In the genomic region with DNA sequence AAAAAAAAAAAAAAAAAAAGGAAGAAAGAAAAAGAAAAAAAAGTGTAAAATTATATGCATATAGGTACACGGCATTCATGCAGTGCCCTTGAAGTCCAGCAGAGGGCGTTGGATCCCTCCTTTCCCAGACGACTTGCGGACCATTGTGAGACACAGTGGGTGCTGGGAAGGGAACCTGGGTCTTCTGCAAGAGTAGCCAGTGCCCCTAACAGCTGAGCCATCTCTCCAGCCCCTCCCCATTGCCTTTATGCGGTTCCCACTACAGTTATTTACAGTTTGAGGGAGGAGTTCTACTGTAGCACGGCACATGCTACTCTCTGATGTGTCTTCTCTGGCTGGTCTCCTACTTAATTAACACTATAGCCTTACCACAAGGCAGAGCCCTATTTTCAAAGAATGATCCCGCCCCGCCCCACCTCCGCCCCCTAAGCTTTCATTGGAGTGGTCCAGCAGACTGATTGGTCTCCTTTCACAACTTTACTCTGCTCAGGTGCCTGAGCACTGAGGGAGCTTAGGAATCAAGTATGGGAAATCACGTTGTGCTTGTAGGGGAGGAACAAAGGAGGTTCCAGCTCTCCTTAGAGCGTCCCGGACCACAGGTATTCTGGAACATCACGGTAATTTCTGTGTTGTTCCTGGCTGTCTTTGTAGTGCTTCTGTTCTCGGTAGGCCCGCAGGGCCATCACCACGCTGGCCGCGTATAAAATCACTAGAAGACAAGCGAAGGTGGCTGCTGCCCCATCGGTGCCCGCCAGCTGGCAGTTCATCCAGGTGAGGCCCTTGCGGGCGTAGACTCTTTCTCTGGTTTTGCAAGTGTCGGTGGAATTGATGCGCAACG, we compare ENCODE assay signal across 8 mouse cellular contexts. TPM values are rescaled to one million over a fixed set of nuclear protein-coding genes. Genes with fewer than 3 reads are reported as not detected.
A peak's percentile ranks its signal among the peaks of the same experiment; 100 is the strongest.
DNase-seq lines count a peak whose midpoint lies in the region; ATAC-seq and TF ChIP-seq lines count a peak whose summit lies in the region.

No protein-coding gene starts in this region.

- peak overlapping the region; percentile 45; the same call in 1 of the 2 replicates for H3K9ac ChIP-seq in kidney, embryonic 14.5 days (ENCODE audit: low read depth, low read length)
- no peak overlapping the region for H3K9ac ChIP-seq in liver, postnatal 0 days (replicated peaks)
- peak overlapping the region; percentile 58 for H3K9ac ChIP-seq in neural tube, embryonic 14.5 days (replicated peaks; ENCODE audit: low read depth, low read length)

- H3K9me3 ChIP-seq in forebrain, embryonic 10.5 days, result no peaks in the 10 kb centered on the region
- no peaks in the 10 kb centered on the region for H3K9me3 ChIP-seq in kidney, embryonic 14.5 days (ENCODE audit: control insufficient read depth, low read length)
- no peaks in the 10 kb centered on the region for H3K9me3 ChIP-seq in liver, postnatal 0 days (ENCODE audit: low read length)
- no peaks in the 10 kb centered on the region for H3K9me3 ChIP-seq in neural tube, embryonic 14.5 days (ENCODE audit: control insufficient read depth, low read length)

- TF ChIP-seq CTCF in brain, embryonic 14.5 days (IDR thresholded peaks at IDR 0.05; ENCODE audit: borderline replicate concordance, extremely low read depth, insufficient read depth, insufficient read length), result peak; percentile 78
- TF ChIP-seq CTCF in liver, postnatal 0 days (IDR thresholded peaks at IDR 0.05; ENCODE audit: low read depth), result peak; percentile 72

- WGBS in forebrain, embryonic 10.5 days, result 1% methylated on average over 26 of the region's 26 CpGs
- WGBS in kidney, embryonic 14.5 days, result 2% methylated on average over 26 of the region's 26 CpGs
- 3% methylated on average over 26 of the region's 26 CpGs for WGBS in liver, postnatal 0 days (ENCODE audit: insufficient replicate concordance)
- 1% methylated on average over 26 of the region's 26 CpGs for WGBS in neural tube, embryonic 14.5 days

- peaks cover 44% of the 10 kb centered on the region for H3K27me3 ChIP-seq in forebrain, embryonic 10.5 days (ENCODE audit: poor library complexity, severe bottlenecking)
- H3K27me3 ChIP-seq in kidney, embryonic 14.5 days (ENCODE audit: control insufficient read depth, insufficient read depth, low read length), result peaks cover 6% of the 10 kb centered on the region
- peaks cover 17% of the 10 kb centered on the region for H3K27me3 ChIP-seq in liver, postnatal 0 days (ENCODE audit: insufficient read depth, low read length)
- H3K27me3 ChIP-seq in neural tube, embryonic 14.5 days (ENCODE audit: control insufficient read depth, insufficient read depth, low read length), result no peaks in the 10 kb centered on the region; the same call in 1 of the 2 replicates

- TF ChIP-seq POLR2A in brain, embryonic 14.5 days (IDR thresholded peaks at IDR 0.05; ENCODE audit: borderline replicate concordance, extremely low read depth, insufficient read depth, insufficient read length, poor library complexity, severe bottlenecking), result no peak

- H3K27ac ChIP-seq in forebrain, embryonic 10.5 days, result peak overlapping the region; percentile 72
- no peak overlapping the region for H3K27ac ChIP-seq in kidney, embryonic 14.5 days (ENCODE audit: low read depth, low read length)
- no peak overlapping the region for H3K27ac ChIP-seq in liver, postnatal 0 days (ENCODE audit: low read depth)
- H3K27ac ChIP-seq in neural tube, embryonic 14.5 days (ENCODE audit: low read depth, low read length), result peak overlapping the region; percentile 67

- peak overlapping the region; percentile 55 for H3K4me3 ChIP-seq in forebrain, embryonic 10.5 days
- H3K4me3 ChIP-seq in kidney, embryonic 14.5 days (ENCODE audit: low read length), result peak overlapping the region; percentile 36
- H3K4me3 ChIP-seq in liver, postnatal 0 days (ENCODE audit: low read depth, low read length), result no peak overlapping the region
- H3K4me3 ChIP-seq in neural tube, embryonic 14.5 days (ENCODE audit: low read depth, low read length), result peak overlapping the region; percentile 29

- H3K36me3 ChIP-seq in forebrain, embryonic 10.5 days (replicated peaks), result peaks cover 13% of the 10 kb centered on the region
- H3K36me3 ChIP-seq in kidney, embryonic 14.5 days (ENCODE audit: control insufficient read depth, insufficient read depth, low read length), result peaks cover 7% of the 10 kb centered on the region; the same call in 1 of the 2 replicates
- H3K36me3 ChIP-seq in liver, postnatal 0 days (replicated peaks; ENCODE audit: insufficient read depth, low read length), result peaks cover 5% of the 10 kb centered on the region; the same call in 1 of the 2 replicates
- no peaks in the 10 kb centered on the region; the same call in 1 of the 2 replicates for H3K36me3 ChIP-seq in neural tube, embryonic 14.5 days (ENCODE audit: control insufficient read depth, insufficient read depth, low read length)

- DNase-seq in kidney, adult 18-20 months, result peak; percentile 31
- DNase-seq in kidney, adult 11 months, result no peak
- peak; percentile 79 for DNase-seq in brain, embryonic 14.5 days (ENCODE audit: low read depth)
- DNase-seq in forebrain, embryonic 10.5 days (ENCODE audit: extremely low spot score, low spot score), result peak; percentile 54
- no peak for DNase-seq in liver, postnatal 0 days
- DNase-seq in urinary bladder, adult 18-20 months (ENCODE audit: low spot score in 2 of 2), result no peak

- peak; percentile 76 for ATAC-seq in kidney, embryonic 14.5 days (ENCODE audit: low FRiP score, low TSS enrichment)
- ATAC-seq in liver, postnatal 0 days, result no peak
- ATAC-seq in neural tube, embryonic 14.5 days (ENCODE audit: low read depth), result peak; percentile 61

- TF ChIP-seq EP300 in liver, postnatal 0 days (IDR thresholded peaks at IDR 0.05; ENCODE audit: low read depth), result no peak

- H3K4me1 ChIP-seq in forebrain, embryonic 10.5 days, result peaks cover 29% of the 10 kb centered on the region
- peaks cover 4% of the 10 kb centered on the region; the same call in 1 of the 2 replicates for H3K4me1 ChIP-seq in kidney, embryonic 14.5 days (ENCODE audit: control insufficient read depth, insufficient read depth, low read length)
- H3K4me1 ChIP-seq in liver, postnatal 0 days (ENCODE audit: insufficient read depth), result no peaks in the 10 kb centered on the region; the same call in 1 of the 2 replicates
- H3K4me1 ChIP-seq in neural tube, embryonic 14.5 days (ENCODE audit: control insufficient read depth, insufficient read depth, low read length), result peaks cover 12% of the 10 kb centered on the region

- H3K4me2 ChIP-seq in kidney, embryonic 14.5 days (replicated peaks; ENCODE audit: low read depth, low read length), result peak overlapping the region; percentile 62
- peak overlapping the region; percentile 36 for H3K4me2 ChIP-seq in liver, postnatal 0 days (ENCODE audit: low read depth, low read length)
- peak overlapping the region; percentile 55 for H3K4me2 ChIP-seq in neural tube, embryonic 14.5 days (ENCODE audit: low read depth, low read length)

RNA-seq across cellular contexts. Expression of a gene that starts 14.3 kb away (rescaled TPM):
- 0.77 and 0.79 TPM in 2 replicates for polyA plus RNA-seq in brain, embryonic 14.5 days (2012; rRNA removed)
- 0.90 and 0.99 TPM in 2 replicates for polyA plus RNA-seq in forebrain, embryonic 10.5 days (2016; fragmentation: Nextera tagmentation; extraction: Ambion mirVana)
- 2.1 and 4.0 TPM in 2 replicates for polyA plus RNA-seq in kidney, embryonic 14.5 days (2014; fragmentation: Nextera tagmentation; extraction: Ambion mirVana)
- 0.58 and 0.69 TPM in 2 replicates for polyA plus RNA-seq in liver, postnatal 0 days (2015; fragmentation: Nextera tagmentation; extraction: Ambion mirVana)
- 1.0 and 1.1 TPM in 2 replicates for polyA plus RNA-seq in neural tube, embryonic 14.5 days (2014; fragmentation: Nextera tagmentation; extraction: Ambion mirVana)

RNA-seq across cellular contexts. Expression of a gene that starts 42.6 kb away (rescaled TPM):
- polyA plus RNA-seq in brain, embryonic 14.5 days (2012; rRNA removed), result 0.05 and 0.08 TPM in 2 replicates
- not detected in 2 replicates for polyA plus RNA-seq in forebrain, embryonic 10.5 days (2016; fragmentation: Nextera tagmentation; extraction: Ambion mirVana)
- polyA plus RNA-seq in kidney, embryonic 14.5 days (2014; fragmentation: Nextera tagmentation; extraction: Ambion mirVana), result not detected in 2 replicates
- 64.5 and 108 TPM in 2 replicates for polyA plus RNA-seq in liver, postnatal 0 days (2015; fragmentation: Nextera tagmentation; extraction: Ambion mirVana)
- not detected in 2 replicates for polyA plus RNA-seq in neural tube, embryonic 14.5 days (2014; fragmentation: Nextera tagmentation; extraction: Ambion mirVana)

Comparison
In these comparisons a context has a peak if more than half of its experiments do, and no peak if none do; other contexts are left out.
1. DNase-seq: peak in kidney, adult 18-20 months (single experiment), brain, embryonic 14.5 days (single experiment) and forebrain, embryonic 10.5 days (single experiment); none in kidney, adult 11 months (single experiment), liver, postnatal 0 days (single experiment) and urinary bladder, adult 18-20 months (0 of 2).
2. H3K27ac ChIP-seq: peak in forebrain, embryonic 10.5 days (single experiment) and neural tube, embryonic 14.5 days (single experiment); none in kidney, embryonic 14.5 days (single experiment) and liver, postnatal 0 days (single experiment).
3. RNA of a gene that starts 42.6 kb away (polyA plus RNA-seq): 64.5 to 108 TPM in liver, postnatal 0 days; 0.05 to 0.08 TPM in brain, embryonic 14.5 days, not detected in forebrain, embryonic 10.5 days, not detected in kidney, embryonic 14.5 days and not detected in neural tube, embryonic 14.5 days; every median in the first group is over 10 times any median in the second.
4. Peak in every context shown above with its lines, with median percentiles within 50 percentile points of each other: H3K4me2 ChIP-seq.